In the genomic region with DNA sequence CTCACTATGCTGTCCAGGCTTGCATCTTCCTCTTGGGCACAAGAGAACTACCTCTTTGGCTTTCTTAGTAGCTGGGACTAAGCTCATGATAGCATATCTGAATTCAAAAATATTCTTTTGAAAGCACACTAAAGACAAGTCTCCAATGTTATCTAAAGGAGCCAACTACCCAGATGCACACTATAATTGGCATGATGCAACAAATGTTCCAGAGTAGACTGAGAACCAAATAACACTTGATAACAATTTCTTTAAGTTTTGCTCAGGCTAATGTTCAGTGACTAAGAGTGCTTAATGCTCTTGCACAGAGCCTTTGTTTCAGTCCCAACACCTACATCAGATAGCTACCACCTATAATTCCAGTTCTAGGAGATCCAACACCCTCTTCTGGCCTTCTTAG, we compare ENCODE assay signal across 1 mouse cellular context.
TF ChIP-seq lines count a peak whose summit lies in the region.

No protein-coding gene starts in this region.

TF ChIP-seq in MEL, 35 proteins besides CTCF, POLR2A, EP300 and RAD21 (continued from another document):
- no peak for TF ChIP-seq MYC (IDR thresholded peaks at IDR 0.05; ENCODE audit: low read depth, low read length)
- no peak for TF ChIP-seq HCFC1 (IDR thresholded peaks at IDR 0.05; ENCODE audit: low read depth, low read length)
- TF ChIP-seq POLR2AphosphoS5 (IDR thresholded peaks at IDR 0.05; ENCODE audit: borderline replicate concordance, low read depth, low read length), result no peak
- no peak for TF ChIP-seq JUND (IDR thresholded peaks at IDR 0.05; ENCODE audit: low read depth, low read length)
- peak; percentile 74 for TF ChIP-seq GATA1 (IDR thresholded peaks at IDR 0.05; ENCODE audit: low read depth, low read length)
- TF ChIP-seq SIN3A (IDR thresholded peaks at IDR 0.05; ENCODE audit: low read length), result peak; percentile 51; the same call in 1 of the 2 replicates
- TF ChIP-seq CHD1 (IDR thresholded peaks at IDR 0.05; ENCODE audit: low read depth, low read length), result no peak
- 0 out of 2 replicates have a peak, but pooled peaks have one; percentile 34 for TF ChIP-seq MEF2A (IDR thresholded peaks at IDR 0.05; ENCODE audit: extremely low read depth, insufficient replicate concordance, low read depth, low read length, poor library complexity, severe bottlenecking)
- peak; percentile 90 for TF ChIP-seq TCF12 (IDR thresholded peaks at IDR 0.05; ENCODE audit: low read depth, low read length)
- no peak for TF ChIP-seq TAL1 (IDR thresholded peaks at IDR 0.05; ENCODE audit: low read length)
- no peak for TF ChIP-seq NELFE (IDR thresholded peaks at IDR 0.05; ENCODE audit: low read depth, low read length)
- TF ChIP-seq MYB (IDR thresholded peaks at IDR 0.05; ENCODE audit: low read depth, low read length), result no peak
